Mouse (Mus musculus) liver, embryonic 14.5 days (tissue): Measurements from ENCODE around the gene H2-T23. TPM values are rescaled to one million over a fixed set of nuclear protein-coding genes. Genes with fewer than 3 reads are reported as not detected.

Source experiments
- ATAC-seq: fragments of 200-750 bp; cut with Nextera tagmentation; 2 replicates; pipeline ENCODE4 v1.8.0; 2017; ENCODE audit warnings: moderate number of reproducible peaks, mild to moderate bottlenecking, moderate library complexity; ENCODE audit not compliant: insufficient read depth
- DNase-seq, 3 experiments: peaks; one replicate each; pipeline ENCODE4 v3.0.0-alpha.2; 2012 to 2013; ENCODE audit warnings: low read depth in 3 of 3, low spot score in 3 of 3
- H3K27ac ChIP-seq: fragments of 300-500 bp; sonication (generic); 2 replicates; pipeline ENCODE4 v1.5.1; 2014; ENCODE audit warnings: moderate library complexity, mild to moderate bottlenecking, control low read depth, inconsistent platforms
- H3K27me3 ChIP-seq: fragments of 300-500 bp; sonication (generic); 2 replicates; pipeline ENCODE4 v1.6.1; 2014; ENCODE audit warnings: mild to moderate bottlenecking, low read length, moderate library complexity; ENCODE audit not compliant: control insufficient read depth, insufficient read depth
- H3K36me3 ChIP-seq: fragments of 300-500 bp; sonication (generic); replicated peaks from 2 replicates; pipeline ENCODE4 v1.6.1; 2014; ENCODE audit warnings: low read depth; ENCODE audit not compliant: control insufficient read depth, insufficient read depth
- H3K4me1 ChIP-seq, 2 experiments: fragments of 200-500 bp in 1 of 2; fragments of 300-500 bp in 1 of 2; sonication (generic) in 1 of 2; replicated peaks; 2 replicates each; pipeline ENCODE4 v1.6.1; 2012 to 2014; ENCODE audit warnings: antibody characterized with exemption in 1 of 2, inconsistent platforms in 1 of 2, low read length in 1 of 2; ENCODE audit not compliant: control insufficient read depth in 2 of 2, insufficient read depth in 2 of 2
- H3K4me2 ChIP-seq: fragments of 300-500 bp; sonication (generic); 2 replicates; pipeline ENCODE4 v1.6.1; 2014; ENCODE audit warnings: low read depth, mild to moderate bottlenecking, control low read depth, moderate library complexity
- H3K4me3 ChIP-seq, 2 experiments: fragments of 200-500 bp in 1 of 2; fragments of 300-500 bp in 1 of 2; sonication (generic) in 1 of 2; 2 replicates each; pipeline ENCODE4 v1.5.1; 2012 to 2014; ENCODE audit warnings: low read depth in 2 of 2, low read length in 2 of 2, mild to moderate bottlenecking in 2 of 2, control low read depth in 1 of 2, inconsistent platforms in 1 of 2, moderate library complexity in 1 of 2; ENCODE audit not compliant: insufficient read depth in 1 of 2
- H3K9ac ChIP-seq: fragments of 300-500 bp; sonication (generic); replicated peaks from 2 replicates; pipeline ENCODE4 v1.6.1; 2014; ENCODE audit warnings: mild to moderate bottlenecking, control low read depth, moderate library complexity
- H3K9me3 ChIP-seq: fragments of 300-500 bp; sonication (generic); 2 replicates; pipeline ENCODE4 v1.6.1; 2016; ENCODE audit warnings: low read length, mixed read lengths; ENCODE audit not compliant: control insufficient read depth
- CTCF ChIP-seq: IDR thresholded peaks from 2 replicates; pipeline ENCODE4 v1.5.1; 2016; ENCODE audit warnings: antibody characterized with exemption, low read depth, control low read depth
- EP300 ChIP-seq: IDR thresholded peaks from 2 replicates; pipeline ENCODE4 v1.6.1; 2016; ENCODE audit warnings: antibody characterized with exemption, low read depth
- WGBS: fragments of 180-500 bp; shearing (Covaris S2); extraction: QIAGEN DNeasy Blood & Tissue Kit; methylation state at CpG from one replicate; pipeline ENCODE4 v1.1.7; 2014; ENCODE audit not compliant: insufficient replicate concordance; 5-methylcytosine and 5-hydroxymethylcytosine counted together
- polyA plus RNA-seq, 2 experiments: library from polyadenylated mRNA; depleted of rRNA in 1 of 2; stranded (reverse) in 1 of 2; unstranded in 1 of 2; fragments of >200 nt; fragmentation: Nextera tagmentation in 1 of 2; extraction: Ambion mirVana in 1 of 2; gene quantifications; 2 replicates each; pipeline versions ENCODE4 v1.2.1 to v1.2.3; 2012 to 2014

The H2-T23 gene
- polyA plus RNA-seq, 2 experiments = 25.5 to 29.1 TPM

- Histone ChIP-seq H3K27ac (peak overlapping the region; percentile 69), H3K27me3 (no peaks in the 10 kb centered on the region), H3K36me3 (no peaks in the 10 kb centered on the region), H3K4me2 (peak overlapping the region; percentile 80), H3K4me1 (peaks cover 16 to 25% of the 10 kb centered on the region in 2 experiments), H3K4me3 (peak overlapping the region; percentile 75 to 82), H3K9me3 (no peaks in the 10 kb centered on the region), H3K9ac (peak overlapping the region; percentile 78)
- TF ChIP-seq CTCF = no peak
- ATAC-seq (peak; percentile 68), DNase-seq (peak; percentile 80 to 84 (median 83))
- 2% methylated on average over 31 of the region's 31 CpGs for WGBS
Measured at GRCm38 (mm10) chr17:35994175-35994878, 38.3 kb downstream of the H2-T23 start.

DNA sequence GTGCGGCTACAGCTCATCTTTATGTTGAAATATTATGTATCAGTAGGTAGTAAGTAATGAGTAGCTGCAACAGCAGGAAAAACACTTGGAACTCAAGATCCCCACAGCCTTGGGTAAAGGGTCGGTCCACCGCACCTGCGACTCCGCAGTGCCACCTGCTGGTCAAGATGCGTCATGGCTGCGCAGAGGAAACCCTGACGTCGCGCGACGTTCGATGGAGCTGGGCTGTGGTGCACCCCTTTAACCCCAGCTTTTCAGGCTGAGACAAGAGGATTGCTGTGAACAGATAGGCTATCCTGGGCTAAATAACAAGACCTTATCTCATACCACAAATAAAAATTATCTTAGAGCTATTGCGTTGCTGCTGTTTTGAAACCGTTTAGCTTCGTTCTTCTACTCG is 39.0 kb downstream of the H2-T23 start:
- DNase-seq (peak; percentile 60 to 73 (median 62)), ATAC-seq (peak; percentile 59)
- peak; percentile 100 for TF ChIP-seq CTCF
- no peak for TF ChIP-seq EP300
- 3% methylated on average over 17 of the region's 17 CpGs for WGBS
- Histone ChIP-seq H3K4me2 (peak overlapping the region; percentile 80), H3K9ac (no peak overlapping the region), H3K4me3 (peak overlapping the region; percentile 11 to 75; a peak in 3 of 4 replicates), H3K36me3 (no peaks in the 10 kb centered on the region), H3K4me1 (peaks cover 14 to 20% of the 10 kb centered on the region in 2 experiments), H3K27ac (no peak overlapping the region; the same call in 1 of the 2 replicates), H3K9me3 (no peaks in the 10 kb centered on the region), H3K27me3 (no peaks in the 10 kb centered on the region)

DNA sequence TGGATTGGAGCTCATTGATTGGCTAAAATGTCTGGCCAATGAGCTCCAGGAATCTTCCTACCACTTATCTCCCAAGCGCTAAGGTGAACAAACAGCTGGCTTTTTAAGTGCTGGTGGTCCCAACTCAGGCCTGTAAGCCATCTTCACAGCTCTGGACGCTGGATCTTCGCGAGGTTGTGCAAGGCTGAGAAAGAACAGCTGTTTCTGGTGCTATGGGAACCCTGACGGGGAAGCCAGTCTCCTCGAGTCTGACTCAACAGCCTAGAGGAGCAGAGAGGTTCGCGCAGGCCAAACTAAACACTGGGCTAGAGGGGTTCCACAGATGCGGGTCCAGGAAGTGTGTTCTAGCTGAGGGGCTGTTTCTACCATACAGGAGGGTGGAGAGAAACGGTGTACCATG is 40.9 kb downstream of the H2-T23 start:
- no peaks in the 10 kb centered on the region for H3K27me3 ChIP-seq
- ATAC-seq = no peak
- 44% methylated on average over 10 of the region's 10 CpGs for WGBS
- no peak overlapping the region for H3K9ac ChIP-seq
- no peaks in the 10 kb centered on the region for H3K9me3 ChIP-seq
- no peak for DNase-seq
- H3K4me1 ChIP-seq = peaks cover 0 to 4% of the 10 kb centered on the region in 2 experiments; a peak in 2 of 4 replicates
- no peaks in the 10 kb centered on the region for H3K36me3 ChIP-seq
- H3K27ac ChIP-seq = no peak overlapping the region
- no peak for TF ChIP-seq CTCF
- TF ChIP-seq EP300 = no peak
- no peak overlapping the region for H3K4me3 ChIP-seq
- no peak overlapping the region for H3K4me2 ChIP-seq

- Histone ChIP-seq H3K4me1 (peaks cover 3 to 8% of the 10 kb centered on the region in 2 experiments; a peak in 3 of 4 replicates), H3K27ac (no peak overlapping the region), H3K4me2 (no peak overlapping the region), H3K9me3 (no peaks in the 10 kb centered on the region), H3K4me3 (no peak overlapping the region), H3K27me3 (no peaks in the 10 kb centered on the region), H3K36me3 (no peaks in the 10 kb centered on the region; the same call in 1 of the 2 replicates), H3K9ac (no peak overlapping the region)
- no peak for DNase-seq
- 82% methylated on average over 9 of the region's 9 CpGs for WGBS
- ATAC-seq = no peak
- TF ChIP-seq EP300 (no peak), CTCF (no peak)
Measured at GRCm38 (mm10) chr17:35981776-35982175, 50.9 kb downstream of the H2-T23 start.

DNA sequence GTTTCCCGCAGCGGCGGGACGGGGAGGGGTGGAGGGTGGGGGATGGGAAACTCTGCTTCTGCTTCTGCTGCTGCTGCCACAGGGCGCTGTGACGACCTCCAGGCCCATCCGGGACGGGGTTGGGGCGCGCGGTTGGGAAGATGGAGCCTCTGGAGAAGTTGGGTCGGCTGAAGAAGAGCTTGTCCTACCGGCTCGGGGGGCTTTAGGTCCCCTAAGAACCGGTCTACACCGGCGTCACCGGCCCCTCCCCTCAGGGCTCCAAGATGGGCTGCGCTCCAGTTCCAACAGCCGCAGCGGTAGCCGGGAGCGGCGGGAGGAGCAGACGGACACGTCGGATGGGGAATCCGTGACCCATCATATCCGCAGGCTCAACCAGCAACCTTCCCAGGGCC is 52.3 kb downstream of the H2-T23 start:
- peak overlapping the region; percentile 97 for H3K4me2 ChIP-seq
- no peaks in the 10 kb centered on the region; the same call in 1 of the 2 replicates for H3K36me3 ChIP-seq
- peak overlapping the region; percentile 49 for H3K9ac ChIP-seq
- peaks cover 3 to 8% of the 10 kb centered on the region in 2 experiments; a peak in 3 of 4 replicates for H3K4me1 ChIP-seq
- no peak for DNase-seq
- no peak for TF ChIP-seq CTCF
- no peak for TF ChIP-seq EP300
- ATAC-seq = no peak
- H3K27ac ChIP-seq = no peak overlapping the region
- H3K9me3 ChIP-seq = no peaks in the 10 kb centered on the region
- under 1% methylated on average over 29 of the region's 29 CpGs for WGBS
- peak overlapping the region; percentile 71 to 84 for H3K4me3 ChIP-seq
- no peaks in the 10 kb centered on the region for H3K27me3 ChIP-seq

Other genes starting within 250 kb of the H2-T23 start
- gene Ier3, start 211.2 kb downstream of the H2-T23 start, polyA plus RNA-seq (2012; rRNA removed) = 10.2 and 11.0 TPM in 2 replicates
- 11.6 and 13.2 TPM in 2 replicates for gene Ier3, start 211.2 kb downstream of the H2-T23 start, polyA plus RNA-seq (2014; fragmentation: Nextera tagmentation; extraction: Ambion mirVana)
- 22.4 and 34.7 TPM in 2 replicates for gene Flot1, start 209.6 kb downstream of the H2-T23 start, polyA plus RNA-seq (2012; rRNA removed)
- 27.8 and 29.2 TPM in 2 replicates for gene Flot1, start 209.6 kb downstream of the H2-T23 start, polyA plus RNA-seq (2014; fragmentation: Nextera tagmentation; extraction: Ambion mirVana)
- gene Tubb5, start 194.5 kb downstream of the H2-T23 start, polyA plus RNA-seq (2012; rRNA removed) = 460 and 467 TPM in 2 replicates
- gene Tubb5, start 194.5 kb downstream of the H2-T23 start, polyA plus RNA-seq (2014; fragmentation: Nextera tagmentation; extraction: Ambion mirVana) = 330 and 363 TPM in 2 replicates
- gene Mdc1, start 191.3 kb downstream of the H2-T23 start, polyA plus RNA-seq (2012; rRNA removed) = 9.2 and 10.0 TPM in 2 replicates
- gene Mdc1, start 191.3 kb downstream of the H2-T23 start, polyA plus RNA-seq (2014; fragmentation: Nextera tagmentation; extraction: Ambion mirVana) = 6.3 and 9.1 TPM in 2 replicates
- 15.6 and 18.2 TPM in 2 replicates for gene Nrm, start 171.5 kb downstream of the H2-T23 start, polyA plus RNA-seq (2012; rRNA removed)
- 20.1 and 22.4 TPM in 2 replicates for gene Nrm, start 171.5 kb downstream of the H2-T23 start, polyA plus RNA-seq (2014; fragmentation: Nextera tagmentation; extraction: Ambion mirVana)
- 8.7 and 10.7 TPM in 2 replicates for gene Ppp1r18, start 167.3 kb downstream of the H2-T23 start, polyA plus RNA-seq (2012; rRNA removed)
- gene Ppp1r18, start 167.3 kb downstream of the H2-T23 start, polyA plus RNA-seq (2014; fragmentation: Nextera tagmentation; extraction: Ambion mirVana) = 8.2 and 8.7 TPM in 2 replicates
- gene Dhx16, start 153.0 kb downstream of the H2-T23 start, polyA plus RNA-seq (2012; rRNA removed) = 44.8 and 46.0 TPM in 2 replicates
- 25.5 and 30.2 TPM in 2 replicates for gene Dhx16, start 153.0 kb downstream of the H2-T23 start, polyA plus RNA-seq (2014; fragmentation: Nextera tagmentation; extraction: Ambion mirVana)
- 14.4 and 18.3 TPM in 2 replicates for gene 2310061I04Rik, start 135.4 kb downstream of the H2-T23 start, polyA plus RNA-seq (2012; rRNA removed)
- 10.6 and 10.9 TPM in 2 replicates for gene 2310061I04Rik, start 135.4 kb downstream of the H2-T23 start, polyA plus RNA-seq (2014; fragmentation: Nextera tagmentation; extraction: Ambion mirVana)
- 8.5 and 8.7 TPM in 2 replicates for gene Atat1, start 122.8 kb downstream of the H2-T23 start, polyA plus RNA-seq (2012; rRNA removed)
- gene Atat1, start 122.8 kb downstream of the H2-T23 start, polyA plus RNA-seq (2014; fragmentation: Nextera tagmentation; extraction: Ambion mirVana) = 3.3 and 5.8 TPM in 2 replicates
- gene Mrps18b, start 116.5 kb downstream of the H2-T23 start, polyA plus RNA-seq (2012; rRNA removed) = 42.6 and 51.6 TPM in 2 replicates
- gene Mrps18b, start 116.5 kb downstream of the H2-T23 start, polyA plus RNA-seq (2014; fragmentation: Nextera tagmentation; extraction: Ambion mirVana) = 73.8 and 74.1 TPM in 2 replicates
- gene Ppp1r10, start 116.4 kb downstream of the H2-T23 start, polyA plus RNA-seq (2012; rRNA removed) = 12.3 and 15.6 TPM in 2 replicates
- 15.4 and 17.4 TPM in 2 replicates for gene Ppp1r10, start 116.4 kb downstream of the H2-T23 start, polyA plus RNA-seq (2014; fragmentation: Nextera tagmentation; extraction: Ambion mirVana)
- 35.7 and 49.0 TPM in 2 replicates for gene Abcf1, start 63.1 kb downstream of the H2-T23 start, polyA plus RNA-seq (2012; rRNA removed)
- 39.0 and 49.1 TPM in 2 replicates for gene Abcf1, start 63.1 kb downstream of the H2-T23 start, polyA plus RNA-seq (2014; fragmentation: Nextera tagmentation; extraction: Ambion mirVana)
- 3.9 and 5.2 TPM in 2 replicates for gene Gnl1, start 53.0 kb downstream of the H2-T23 start, polyA plus RNA-seq (2012; rRNA removed)
- gene Gnl1, start 53.0 kb downstream of the H2-T23 start, polyA plus RNA-seq (2014; fragmentation: Nextera tagmentation; extraction: Ambion mirVana) = 4.4 and 5.6 TPM in 2 replicates
- gene Prr3, start 52.6 kb downstream of the H2-T23 start, polyA plus RNA-seq (2012; rRNA removed) = 5.5 and 6.3 TPM in 2 replicates
- 3.5 and 4.5 TPM in 2 replicates for gene Prr3, start 52.6 kb downstream of the H2-T23 start, polyA plus RNA-seq (2014; fragmentation: Nextera tagmentation; extraction: Ambion mirVana)
- 3.2 and 4.3 TPM in 2 replicates for gene H2-T24, start 12.3 kb downstream of the H2-T23 start, polyA plus RNA-seq (2012; rRNA removed)
- 3.7 and 4.0 TPM in 2 replicates for gene H2-T24, start 12.3 kb downstream of the H2-T23 start, polyA plus RNA-seq (2014; fragmentation: Nextera tagmentation; extraction: Ambion mirVana)
- gene H2-T22, start 9.9 kb upstream of the H2-T23 start, polyA plus RNA-seq (2012; rRNA removed) = 6.8 and 7.9 TPM in 2 replicates
- 9.8 and 10.6 TPM in 2 replicates for gene H2-T22, start 9.9 kb upstream of the H2-T23 start, polyA plus RNA-seq (2014; fragmentation: Nextera tagmentation; extraction: Ambion mirVana)
- gene Gm6034, start 10.1 kb upstream of the H2-T23 start, polyA plus RNA-seq (2012; rRNA removed) = not detected in 2 replicates
- not detected in 2 replicates for gene Gm6034, start 10.1 kb upstream of the H2-T23 start, polyA plus RNA-seq (2014; fragmentation: Nextera tagmentation; extraction: Ambion mirVana)
- 0.03 TPM in 1 of 2 replicates, not detected in the other for gene Gm11127, start 25.5 kb upstream of the H2-T23 start, polyA plus RNA-seq (2012; rRNA removed)
- gene Gm11127, start 25.5 kb upstream of the H2-T23 start, polyA plus RNA-seq (2014; fragmentation: Nextera tagmentation; extraction: Ambion mirVana) = not detected in 2 replicates
- gene Gm19684, start 88.8 kb upstream of the H2-T23 start, polyA plus RNA-seq (2012; rRNA removed) = not detected in 2 replicates
- gene Gm19684, start 88.8 kb upstream of the H2-T23 start, polyA plus RNA-seq (2014; fragmentation: Nextera tagmentation; extraction: Ambion mirVana) = not detected in 2 replicates
- not detected in 2 replicates for gene Gm7030, start 96.6 kb upstream of the H2-T23 start, polyA plus RNA-seq (2012; rRNA removed)
- not detected in 2 replicates for gene Gm7030, start 96.6 kb upstream of the H2-T23 start, polyA plus RNA-seq (2014; fragmentation: Nextera tagmentation; extraction: Ambion mirVana)
- not detected in 2 replicates for gene Gm8909, start 135.7 kb upstream of the H2-T23 start, polyA plus RNA-seq (2012; rRNA removed)
- gene Gm8909, start 135.7 kb upstream of the H2-T23 start, polyA plus RNA-seq (2014; fragmentation: Nextera tagmentation; extraction: Ambion mirVana) = not detected in 2 replicates
- gene H2-T3, start 157.4 kb upstream of the H2-T23 start, polyA plus RNA-seq (2012; rRNA removed) = not detected in 2 replicates
- not detected in 2 replicates for gene H2-T3, start 157.4 kb upstream of the H2-T23 start, polyA plus RNA-seq (2014; fragmentation: Nextera tagmentation; extraction: Ambion mirVana)
- gene Rpp21, start 225.2 kb upstream of the H2-T23 start, polyA plus RNA-seq (2012; rRNA removed) = 40.1 and 51.8 TPM in 2 replicates
- gene Rpp21, start 225.2 kb upstream of the H2-T23 start, polyA plus RNA-seq (2014; fragmentation: Nextera tagmentation; extraction: Ambion mirVana) = 77.9 and 84.2 TPM in 2 replicates
- 8.0 and 11.0 TPM in 2 replicates for gene Trim39, start 239.4 kb upstream of the H2-T23 start, polyA plus RNA-seq (2012; rRNA removed)
- gene Trim39, start 239.4 kb upstream of the H2-T23 start, polyA plus RNA-seq (2014; fragmentation: Nextera tagmentation; extraction: Ambion mirVana) = 3.2 and 3.4 TPM in 2 replicates